Mouse (Mus musculus): ENCODE data around the gene Lin7a.

DNA sequence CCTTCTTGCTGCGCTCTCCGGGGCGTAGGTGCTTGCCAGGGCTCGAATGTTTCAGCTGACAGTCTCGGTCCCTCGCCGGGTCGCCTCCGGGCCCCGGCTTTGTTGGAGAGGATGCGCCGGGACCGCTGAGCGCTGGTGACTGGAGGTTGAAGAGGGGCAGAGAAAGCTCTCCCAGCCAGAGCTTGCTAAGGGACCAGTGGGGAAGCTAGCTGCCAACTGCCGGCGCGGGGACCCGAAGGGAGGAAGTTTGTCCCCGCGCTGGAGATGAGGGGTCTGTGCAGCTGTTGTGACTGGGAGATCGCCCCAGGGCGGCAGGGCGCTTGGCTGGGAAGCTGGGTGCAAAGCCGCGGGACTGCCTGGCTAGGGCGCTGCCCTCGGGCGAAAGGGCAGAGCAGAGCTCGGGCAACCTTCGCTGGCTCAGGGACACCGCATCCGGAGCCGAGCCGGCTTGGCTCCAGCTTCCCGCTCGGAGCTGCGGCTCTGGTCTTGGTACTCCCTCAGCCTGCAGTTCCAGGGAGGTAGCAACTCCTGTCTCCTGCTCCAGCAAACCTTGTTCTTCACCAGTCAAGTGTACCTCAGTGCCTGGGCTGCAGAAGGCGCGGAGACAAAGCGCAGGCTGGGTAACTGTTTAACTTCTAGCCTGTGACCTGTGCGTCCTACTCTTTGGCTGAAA lies 781 bp downstream of the Lin7a start:
- TF ChIP-seq CHD1 (IDR thresholded peaks at IDR 0.05; ENCODE audit: low read depth, low read length): no peak
- TF ChIP-seq EP300 (IDR thresholded peaks at IDR 0.05; ENCODE audit: low read length): no peak
- no peak for TF ChIP-seq MAX (IDR thresholded peaks at IDR 0.05; ENCODE audit: low read length)
- no peak for TF ChIP-seq ELF1 (IDR thresholded peaks at IDR 0.05; ENCODE audit: low read depth, low read length)
- no peak for TF ChIP-seq HCFC1 (IDR thresholded peaks at IDR 0.05; ENCODE audit: low read depth, low read length)
- no peak for TF ChIP-seq CTCF (conservative IDR thresholded peaks at IDR 0.05 in 1 of 2, IDR thresholded peaks at IDR 0.05 in 1 of 2; ENCODE audit: low read depth in 2 of 2, low read length in 2 of 2)
- no peak for TF ChIP-seq TCF12 (IDR thresholded peaks at IDR 0.05; ENCODE audit: low read depth, low read length)
- TF ChIP-seq RCOR1 (conservative IDR thresholded peaks at IDR 0.05; ENCODE audit: low read depth, low read length): no peak
- no peak for TF ChIP-seq POLR2A (IDR thresholded peaks at IDR 0.05; ENCODE audit: low read depth, low read length)
- TF ChIP-seq MAFK (IDR thresholded peaks at IDR 0.05; ENCODE audit: insufficient replicate concordance, low read length): no peak
- TF ChIP-seq SIN3A (IDR thresholded peaks at IDR 0.05; ENCODE audit: low read length): no peak
- TF ChIP-seq E2F4 (IDR thresholded peaks at IDR 0.05; ENCODE audit: insufficient replicate concordance, low read depth, low read length): no peak
- TF ChIP-seq ZC3H11A (IDR thresholded peaks at IDR 0.05; ENCODE audit: low read depth, low read length): no peak
- no peak for TF ChIP-seq USF1 (IDR thresholded peaks at IDR 0.05; ENCODE audit: low read depth, low read length)
